8 mouse cellular contexts compared by ENCODE assay signal in genomic region chr16:92301412-92301806, GRCm38 (mm10). TPM values are rescaled to one million over a fixed set of nuclear protein-coding genes. Genes with fewer than 3 reads are reported as not detected.
DNase-seq lines count a peak whose midpoint lies in the region; ATAC-seq and TF ChIP-seq lines count a peak whose summit lies in the region.

No protein-coding gene starts in this region.

- H3K27me3 ChIP-seq in heart, embryonic 11.5 days (ENCODE audit: control insufficient read depth, insufficient read depth, low read length): no peaks in the 10 kb centered on the region
- peaks cover 4% of the 10 kb centered on the region; the same call in 1 of the 2 replicates for H3K27me3 ChIP-seq in E14TG2a.4 (ENCODE audit: insufficient read depth, low read length)
- peaks cover 2% of the 10 kb centered on the region for H3K27me3 ChIP-seq in liver, embryonic 15.5 days

- TF ChIP-seq POLR2A in cortical plate, adult 2 months (IDR thresholded peaks at IDR 0.05; ENCODE audit: extremely low read depth, insufficient read depth, low read length): no peak

- ATAC-seq in heart, embryonic 11.5 days (replicated peaks; ENCODE audit: insufficient number of reproducible peaks, low FRiP score, low TSS enrichment): peak; percentile 55
- ATAC-seq in hematopoietic stem cell, adult 5-6 weeks (replicated peaks in 1 of 2; ENCODE audit: insufficient read depth in 1 of 2, low FRiP score in 2 of 2, low TSS enrichment in 1 of 2, low read depth in 1 of 2, poor library complexity in 2 of 2, severe bottlenecking in 2 of 2): peak; percentile 22 to 26; a peak in 2 of 4 replicates
- ATAC-seq in liver, embryonic 15.5 days (ENCODE audit: insufficient read depth): peak; percentile 51
- 0 out of 2 replicates have a peak, but pooled peaks have one; percentile 6 for ATAC-seq in neutrophil, adult 5-6 weeks (ENCODE audit: extremely low read depth, insufficient number of reproducible peaks, low FRiP score, poor library complexity, severe bottlenecking)

- WGBS in heart, embryonic 11.5 days (ENCODE audit: insufficient replicate concordance): 1% methylated on average over 12 of the region's 12 CpGs
- WGBS in liver, embryonic 15.5 days (ENCODE audit: insufficient replicate concordance): 1% methylated on average over 12 of the region's 12 CpGs

- no peak for DNase-seq in heart, adult 18-20 months
- DNase-seq in layer of hippocampus, adult 9-11 months: no peak

- H3K4me1 ChIP-seq in heart, embryonic 11.5 days (ENCODE audit: control insufficient read depth, insufficient read depth, low read length): peaks cover 14% of the 10 kb centered on the region
- H3K4me1 ChIP-seq in E14TG2a.4 (replicated peaks; ENCODE audit: low read depth, low read length): peaks cover 42% of the 10 kb centered on the region
- H3K4me1 ChIP-seq in cortical plate, adult 2 months (ENCODE audit: control insufficient read depth, insufficient read depth, low read length): peaks cover 5% of the 10 kb centered on the region
- peaks cover 31% of the 10 kb centered on the region for H3K4me1 ChIP-seq in liver, embryonic 15.5 days (replicated peaks)

- H3K9ac ChIP-seq in heart, embryonic 11.5 days (ENCODE audit: low read depth, low read length): peak overlapping the region; percentile 90
- H3K9ac ChIP-seq in liver, embryonic 15.5 days: peak overlapping the region; percentile 66

- H3K4me2 ChIP-seq in heart, embryonic 11.5 days: peak overlapping the region; percentile 90
- peak overlapping the region; percentile 88 for H3K4me2 ChIP-seq in liver, embryonic 15.5 days

- peak overlapping the region; percentile 72 for H3K4me3 ChIP-seq in heart, embryonic 11.5 days (ENCODE audit: low read depth, low read length)
- H3K4me3 ChIP-seq in E14TG2a.4 (replicated peaks; ENCODE audit: low read length): peak overlapping the region; percentile 85
- H3K4me3 ChIP-seq in cortical plate, adult 2 months (ENCODE audit: insufficient read depth, low read length): peak overlapping the region; percentile 72
- H3K4me3 ChIP-seq in liver, embryonic 15.5 days (replicated peaks): peak overlapping the region; percentile 67

- no peaks in the 10 kb centered on the region for H3K9me3 ChIP-seq in heart, embryonic 11.5 days (replicated peaks; ENCODE audit: control insufficient read depth, low read length)
- H3K9me3 ChIP-seq in E14TG2a.4 (ENCODE audit: low read length): no peaks in the 10 kb centered on the region
- no peaks in the 10 kb centered on the region for H3K9me3 ChIP-seq in liver, embryonic 15.5 days (replicated peaks)

- H3K36me3 ChIP-seq in heart, embryonic 11.5 days (ENCODE audit: control insufficient read depth, insufficient read depth, low read length): 0 out of 2 replicates have a peak, but pooled peaks cover 3% of the 10 kb centered on the region
- peaks cover 1% of the 10 kb centered on the region; the same call in 1 of the 2 replicates for H3K36me3 ChIP-seq in E14TG2a.4 (ENCODE audit: insufficient read depth, low read length)
- peaks cover 11% of the 10 kb centered on the region; the same call in 1 of the 2 replicates for H3K36me3 ChIP-seq in liver, embryonic 15.5 days (replicated peaks)

- no peak for TF ChIP-seq CTCF in E14TG2a.4 (conservative IDR thresholded peaks at IDR 0.05; ENCODE audit: low read length)
- no peak for TF ChIP-seq CTCF in cortical plate, adult 2 months (IDR thresholded peaks at IDR 0.05; ENCODE audit: extremely low read depth, insufficient read depth, low read length)

- peak overlapping the region; percentile 73 for H3K27ac ChIP-seq in heart, embryonic 11.5 days (ENCODE audit: low read depth, low read length)
- H3K27ac ChIP-seq in cortical plate, adult 2 months (ENCODE audit: insufficient read depth, low read length): no peak overlapping the region
- peak overlapping the region; percentile 48 for H3K27ac ChIP-seq in liver, embryonic 15.5 days (replicated peaks)

RNA-seq across cellular contexts. Expression of gene Smim11, which starts 0.3 kb away (rescaled TPM):
- polyA plus RNA-seq in heart, embryonic 11.5 days (2014; fragmentation: Nextera tagmentation; extraction: Ambion mirVana): 117 and 119 TPM in 2 replicates
- 10 to 100 TPM; 80.8 to 88.3 TPM for total RNA-seq in heart, adult 18-20 months (2021)
- polyA plus RNA-seq in cortical plate, adult 2 months (2012; rRNA removed): 26.7 and 30.2 TPM in 2 replicates
- total RNA-seq in hematopoietic stem cell, adult 5-6 weeks (2017): 95.7 and 170 TPM in 2 replicates
- polyA plus RNA-seq in liver, embryonic 15.5 days (2015; fragmentation: Nextera tagmentation; extraction: Ambion mirVana): 36.4 and 42.4 TPM in 2 replicates
- total RNA-seq in neutrophil, adult 5-6 weeks (2017): 41.3 and 60.4 TPM in 2 replicates

RNA-seq across cellular contexts. Expression of gene Kcne2, which starts 9.2 kb away (rescaled TPM):
- 1.8 and 1.9 TPM in 2 replicates for polyA plus RNA-seq in heart, embryonic 11.5 days (2014; fragmentation: Nextera tagmentation; extraction: Ambion mirVana)
- not detected for total RNA-seq in heart, adult 18-20 months (2021)
- polyA plus RNA-seq in cortical plate, adult 2 months (2012; rRNA removed): 0.33 and 0.38 TPM in 2 replicates
- total RNA-seq in hematopoietic stem cell, adult 5-6 weeks (2017): not detected in 2 replicates
- not detected in 2 replicates for polyA plus RNA-seq in liver, embryonic 15.5 days (2015; fragmentation: Nextera tagmentation; extraction: Ambion mirVana)
- total RNA-seq in neutrophil, adult 5-6 weeks (2017): not detected in 2 replicates

RNA-seq across cellular contexts. Expression of gene Fam243, which starts 19.8 kb away (rescaled TPM):
- not detected in 2 replicates for polyA plus RNA-seq in heart, embryonic 11.5 days (2014; fragmentation: Nextera tagmentation; extraction: Ambion mirVana)
- 1 to 10 TPM in 1 of 2 experiments, under 1 TPM in 1; 0.87 to 1.1 TPM for total RNA-seq in heart, adult 18-20 months (2021)
- polyA plus RNA-seq in cortical plate, adult 2 months (2012; rRNA removed): not detected in 2 replicates
- not detected in 2 replicates for total RNA-seq in hematopoietic stem cell, adult 5-6 weeks (2017)
- polyA plus RNA-seq in liver, embryonic 15.5 days (2015; fragmentation: Nextera tagmentation; extraction: Ambion mirVana): not detected in 2 replicates
- not detected in 2 replicates for total RNA-seq in neutrophil, adult 5-6 weeks (2017)

RNA-seq across cellular contexts. Expression of gene Kcne1, which starts 57.9 kb away (rescaled TPM):
- 64.5 TPM in 2 replicates for polyA plus RNA-seq in heart, embryonic 11.5 days (2014; fragmentation: Nextera tagmentation; extraction: Ambion mirVana)
- 1 to 10 TPM; 7.1 to 7.8 TPM for total RNA-seq in heart, adult 18-20 months (2021)
- not detected in 2 replicates for polyA plus RNA-seq in cortical plate, adult 2 months (2012; rRNA removed)
- total RNA-seq in hematopoietic stem cell, adult 5-6 weeks (2017): not detected in 2 replicates
- not detected in 2 replicates for polyA plus RNA-seq in liver, embryonic 15.5 days (2015; fragmentation: Nextera tagmentation; extraction: Ambion mirVana)
- total RNA-seq in neutrophil, adult 5-6 weeks (2017): not detected in 2 replicates
